Mouse (Mus musculus): Measurements from ENCODE around the gene Enpp1.

The Enpp1 gene

DNA sequence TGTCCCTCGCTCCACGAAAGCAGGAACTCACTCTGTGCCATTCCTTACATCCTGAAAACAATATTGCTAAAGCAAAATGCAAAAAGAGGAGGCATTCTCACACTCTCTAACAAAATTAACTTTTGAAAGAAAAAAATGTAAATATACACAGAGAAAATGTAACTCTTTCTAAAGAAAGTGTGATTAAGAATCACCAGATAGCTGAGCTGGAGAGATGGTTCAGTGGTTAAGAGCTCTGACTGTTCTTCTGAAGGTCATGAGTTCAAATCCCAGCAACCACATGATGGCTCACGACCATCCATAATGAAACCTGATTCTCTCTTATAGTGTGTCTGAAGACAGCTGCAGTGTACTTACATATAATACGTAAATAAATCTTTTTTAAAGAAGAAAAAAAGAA, 7.4 kb upstream of the Enpp1 start:
- H3K27me3 ChIP-seq (ENCODE audit: control insufficient read depth, insufficient read depth, low read length, poor library complexity, severe bottlenecking), result no peaks in the 10 kb centered on the region
- H3K36me3 ChIP-seq (ENCODE audit: control insufficient read depth, insufficient read depth, low read length, poor library complexity, severe bottlenecking), result no peaks in the 10 kb centered on the region
- no peak for DNase-seq (ENCODE audit: low read depth, low spot score)

- Histone ChIP-seq H3K36me3 (ENCODE audit: control insufficient read depth, insufficient read depth, low read length, poor library complexity, severe bottlenecking) (no peaks in the 10 kb centered on the region), H3K27me3 (ENCODE audit: control insufficient read depth, insufficient read depth, low read length, poor library complexity, severe bottlenecking) (no peaks in the 10 kb centered on the region)
- DNase-seq (ENCODE audit: low read depth, low spot score), result no peak
These were observed 6.8 kb upstream of the Enpp1 start for GRCm38 (mm10) chr10:24718720-24719119.

GRCm38 (mm10) chr10:24718058-24718457, 6.1 kb upstream of the Enpp1 start:
- no peak for DNase-seq (ENCODE audit: low read depth, low spot score)
- H3K36me3 ChIP-seq (ENCODE audit: control insufficient read depth, insufficient read depth, low read length, poor library complexity, severe bottlenecking), result no peaks in the 10 kb centered on the region

DNA sequence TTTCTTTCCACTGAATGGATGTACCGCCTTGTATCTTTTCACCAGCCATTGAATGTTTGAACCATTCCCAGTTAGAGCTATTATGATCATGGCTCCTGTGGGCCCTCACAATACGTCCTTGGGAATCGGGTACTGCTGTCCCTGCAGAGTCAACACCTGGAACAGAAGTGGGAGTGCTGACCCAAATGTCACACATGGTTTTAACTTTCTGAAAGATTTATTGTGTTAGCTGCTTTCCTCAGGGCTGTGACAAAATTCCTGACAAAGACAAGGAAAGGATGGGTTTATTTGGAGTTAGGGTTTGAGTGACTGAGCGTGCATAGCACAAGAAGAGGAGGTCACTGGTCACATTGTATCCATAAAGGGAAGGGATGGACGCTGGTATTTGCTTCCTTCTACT, 4.3 kb upstream of the Enpp1 start:
- DNase-seq (ENCODE audit: low read depth, low spot score), result no peak
- H3K36me3 ChIP-seq (ENCODE audit: control insufficient read depth, insufficient read depth, low read length, poor library complexity, severe bottlenecking), result no peaks in the 10 kb centered on the region
- H3K27me3 ChIP-seq (ENCODE audit: control insufficient read depth, insufficient read depth, low read length, poor library complexity, severe bottlenecking), result no peaks in the 10 kb centered on the region

More at GRCm38 (mm10) chr10:24718058-24718457, 6.1 kb upstream of the Enpp1 start:
- H3K27me3 ChIP-seq (ENCODE audit: control insufficient read depth, insufficient read depth, low read length, poor library complexity, severe bottlenecking), result no peaks in the 10 kb centered on the region

DNA sequence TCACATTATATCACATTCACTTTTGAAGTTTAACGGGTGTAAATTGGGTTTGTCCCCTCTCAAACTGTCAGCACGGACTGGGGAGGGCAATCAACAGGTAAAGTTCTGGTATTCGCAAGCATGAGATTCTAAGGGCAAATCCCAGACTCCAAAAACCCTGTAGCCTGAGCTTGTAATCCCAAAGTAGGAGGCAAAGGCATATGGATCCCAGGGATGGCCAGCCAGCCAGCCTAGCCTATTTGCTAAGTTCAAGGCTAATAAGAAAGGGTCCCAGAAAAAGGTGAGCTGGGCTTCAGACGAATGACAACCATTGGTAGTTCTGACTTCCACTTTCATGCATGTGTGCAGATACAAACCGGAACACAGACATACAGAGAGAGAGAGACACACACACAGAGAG, 942 bp upstream of the Enpp1 start:
- H3K36me3 ChIP-seq (ENCODE audit: control insufficient read depth, insufficient read depth, low read length, poor library complexity, severe bottlenecking), result no peaks in the 10 kb centered on the region
- H3K27me3 ChIP-seq (ENCODE audit: control insufficient read depth, insufficient read depth, low read length, poor library complexity, severe bottlenecking), result no peaks in the 10 kb centered on the region
- peak; percentile 14 for DNase-seq (ENCODE audit: low read depth, low spot score)

DNA sequence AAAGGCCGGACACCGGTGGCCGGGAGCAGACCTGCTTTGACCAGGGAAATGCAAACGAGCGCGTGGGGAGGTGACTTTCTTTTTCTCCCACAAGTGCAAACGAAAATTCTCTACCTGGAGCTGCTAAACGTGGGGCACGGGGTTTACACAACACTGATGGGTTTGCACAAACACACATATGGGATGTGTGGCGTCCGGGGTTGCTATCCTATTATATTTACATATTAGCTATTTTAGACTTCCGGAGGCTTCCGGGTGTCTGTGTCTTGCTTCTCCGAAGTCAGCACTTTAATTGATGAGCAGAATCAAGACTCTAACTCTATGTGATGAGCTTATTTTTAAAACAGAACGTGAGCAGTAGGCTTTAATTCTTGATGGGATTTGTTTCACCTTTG, 405 bp upstream of the Enpp1 start:
- Histone ChIP-seq H3K36me3 (ENCODE audit: control insufficient read depth, insufficient read depth, low read length, poor library complexity, severe bottlenecking) (no peaks in the 10 kb centered on the region), H3K27me3 (ENCODE audit: control insufficient read depth, insufficient read depth, low read length, poor library complexity, severe bottlenecking) (no peaks in the 10 kb centered on the region)
- peak; percentile 38 for DNase-seq (ENCODE audit: low read depth, low spot score)

DNA sequence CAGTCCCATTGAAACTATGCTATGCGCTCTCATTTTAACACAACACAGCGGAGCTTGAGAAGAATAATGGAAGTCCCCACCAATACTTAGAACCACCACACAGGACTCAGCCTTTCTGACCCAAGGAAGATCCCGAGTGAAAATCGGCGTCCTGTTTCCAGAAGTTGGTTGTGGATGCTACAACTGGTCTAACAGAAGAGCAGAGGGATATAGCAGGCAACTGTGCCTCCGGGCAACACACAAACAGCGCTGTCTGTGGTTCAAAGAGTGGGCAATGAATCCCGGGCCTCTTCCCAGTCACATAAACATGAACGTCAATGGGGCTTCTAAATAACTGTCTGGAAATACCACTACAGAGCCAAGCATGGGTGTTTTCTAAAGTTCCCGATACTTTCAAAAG, 888 bp downstream of the Enpp1 start:
- peak; percentile 2 for DNase-seq (ENCODE audit: low read depth, low spot score)
- Histone ChIP-seq H3K36me3 (ENCODE audit: control insufficient read depth, insufficient read depth, low read length, poor library complexity, severe bottlenecking) (no peaks in the 10 kb centered on the region), H3K27me3 (ENCODE audit: control insufficient read depth, insufficient read depth, low read length, poor library complexity, severe bottlenecking) (no peaks in the 10 kb centered on the region)

DNA sequence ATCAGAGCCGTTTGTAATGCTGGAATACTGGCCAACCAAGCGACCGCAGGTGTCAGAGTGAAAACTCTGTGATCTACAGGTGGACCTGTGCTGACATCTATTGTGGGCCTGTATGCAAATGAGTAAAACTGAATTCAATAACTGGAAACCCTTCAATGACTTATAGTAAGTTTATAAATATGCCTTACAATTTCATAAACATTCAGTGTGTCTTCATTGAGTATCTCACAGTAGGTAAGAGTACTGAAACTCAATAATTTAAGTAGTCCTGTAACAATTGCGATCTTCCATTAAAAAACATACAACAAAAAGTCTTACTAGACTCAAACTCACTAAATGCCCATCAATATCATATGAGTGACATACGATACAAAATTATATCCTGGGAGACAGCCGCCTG, 1.6 kb downstream of the Enpp1 start:
- DNase-seq (ENCODE audit: low read depth, low spot score), result no peak
- H3K36me3 ChIP-seq (ENCODE audit: control insufficient read depth, insufficient read depth, low read length, poor library complexity, severe bottlenecking), result no peaks in the 10 kb centered on the region
- no peaks in the 10 kb centered on the region for H3K27me3 ChIP-seq (ENCODE audit: control insufficient read depth, insufficient read depth, low read length, poor library complexity, severe bottlenecking)

- no peaks in the 10 kb centered on the region for H3K27me3 ChIP-seq (ENCODE audit: control insufficient read depth, insufficient read depth, low read length, poor library complexity, severe bottlenecking)
- no peaks in the 10 kb centered on the region for H3K36me3 ChIP-seq (ENCODE audit: control insufficient read depth, insufficient read depth, low read length, poor library complexity, severe bottlenecking)
- no peak for DNase-seq (ENCODE audit: low read depth, low spot score)
These were observed 4.2 kb downstream of the Enpp1 start for GRCm38 (mm10) chr10:24707745-24708144.

- DNase-seq (ENCODE audit: low read depth, low spot score), result no peak
- no peaks in the 10 kb centered on the region for H3K27me3 ChIP-seq (ENCODE audit: control insufficient read depth, insufficient read depth, low read length, poor library complexity, severe bottlenecking)
- no peaks in the 10 kb centered on the region for H3K36me3 ChIP-seq (ENCODE audit: control insufficient read depth, insufficient read depth, low read length, poor library complexity, severe bottlenecking)
These were observed 5.4 kb downstream of the Enpp1 start for GRCm38 (mm10) chr10:24706431-24707140.

GRCm38 (mm10) chr10:24702698-24703097, 9.3 kb downstream of the Enpp1 start:
- H3K27me3 ChIP-seq (ENCODE audit: control insufficient read depth, insufficient read depth, low read length, poor library complexity, severe bottlenecking), result no peaks in the 10 kb centered on the region
- H3K36me3 ChIP-seq (ENCODE audit: control insufficient read depth, insufficient read depth, low read length, poor library complexity, severe bottlenecking), result no peaks in the 10 kb centered on the region
- DNase-seq (ENCODE audit: low read depth, low spot score), result no peak

DNA sequence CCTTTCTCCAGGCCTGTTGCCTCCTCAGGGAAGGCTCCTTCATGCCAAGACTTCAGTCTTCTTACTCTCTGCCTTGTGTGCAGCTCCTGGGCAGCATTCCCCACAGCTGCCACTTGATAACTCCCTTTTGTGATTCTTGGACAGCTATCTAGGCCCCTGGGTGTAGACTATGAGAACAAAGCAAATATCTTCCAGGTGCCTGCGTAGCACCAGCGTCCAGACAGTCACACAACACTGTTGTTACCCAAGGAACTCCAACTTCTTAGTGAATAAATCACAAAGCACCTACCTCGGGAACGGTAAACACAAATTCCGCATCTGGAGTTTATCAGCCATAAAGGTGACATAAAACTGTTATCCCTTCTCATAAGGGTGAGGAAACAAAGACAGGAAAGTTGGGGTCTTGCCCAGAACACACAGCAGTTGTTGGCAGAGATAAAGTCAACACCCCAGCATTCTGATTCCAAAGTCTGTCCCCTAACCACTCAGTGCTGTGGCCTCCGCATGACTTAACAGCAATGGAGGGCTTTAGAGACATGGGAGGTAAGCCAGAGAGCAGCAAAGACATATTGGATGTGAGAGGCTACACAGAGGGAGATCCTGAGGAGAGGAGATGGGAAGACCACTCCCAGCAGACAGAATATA, 13.7 kb downstream of the Enpp1 start:
- H3K36me3 ChIP-seq (ENCODE audit: control insufficient read depth, insufficient read depth, low read length, poor library complexity, severe bottlenecking), result no peaks in the 10 kb centered on the region
- no peak for DNase-seq (ENCODE audit: low read depth, low spot score)
- H3K27me3 ChIP-seq (ENCODE audit: control insufficient read depth, insufficient read depth, low read length, poor library complexity, severe bottlenecking), result no peaks in the 10 kb centered on the region

GRCm38 (mm10) chr10:24696761-24697160, 15.2 kb downstream of the Enpp1 start:
- DNase-seq (ENCODE audit: low read depth, low spot score), result no peak
- H3K36me3 ChIP-seq (ENCODE audit: control insufficient read depth, insufficient read depth, low read length, poor library complexity, severe bottlenecking), result no peaks in the 10 kb centered on the region
- H3K27me3 ChIP-seq (ENCODE audit: control insufficient read depth, insufficient read depth, low read length, poor library complexity, severe bottlenecking), result no peaks in the 10 kb centered on the region

DNA sequence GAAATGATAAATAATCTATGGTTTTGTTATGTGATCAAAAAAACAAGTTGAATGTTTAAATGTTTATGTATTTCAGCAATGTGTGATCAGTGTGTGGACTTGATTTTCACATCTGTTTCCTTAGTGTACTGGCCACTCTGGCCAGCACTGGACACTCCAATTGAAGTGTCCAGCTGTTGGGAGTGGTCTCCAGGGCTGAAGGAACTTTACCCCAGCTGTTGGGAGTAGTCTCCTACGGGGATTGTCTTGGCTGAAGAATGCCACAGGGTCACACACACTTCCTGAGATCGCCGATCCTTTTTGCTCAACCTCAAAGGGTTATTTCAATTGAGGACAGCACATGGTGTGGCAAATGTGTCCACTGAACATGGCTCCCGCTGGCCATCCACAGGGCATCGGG, 16.2 kb downstream of the Enpp1 start:
- Histone ChIP-seq H3K27me3 (ENCODE audit: control insufficient read depth, insufficient read depth, low read length, poor library complexity, severe bottlenecking) (no peaks in the 10 kb centered on the region), H3K36me3 (ENCODE audit: control insufficient read depth, insufficient read depth, low read length, poor library complexity, severe bottlenecking) (no peaks in the 10 kb centered on the region)
- DNase-seq (ENCODE audit: low read depth, low spot score), result no peak

- Histone ChIP-seq H3K36me3 (ENCODE audit: control insufficient read depth, insufficient read depth, low read length, poor library complexity, severe bottlenecking) (no peaks in the 10 kb centered on the region), H3K27me3 (ENCODE audit: control insufficient read depth, insufficient read depth, low read length, poor library complexity, severe bottlenecking) (no peaks in the 10 kb centered on the region)
- DNase-seq (ENCODE audit: low read depth, low spot score), result no peak
These were observed 29.3 kb downstream of the Enpp1 start for GRCm38 (mm10) chr10:24682518-24683104.

Data from splenic B cell, adult 2 months (primary cell).